Mouse (Mus musculus): Measurements from ENCODE around the gene Anapc16.

- TF ChIP-seq CTCF (IDR thresholded peaks at IDR 0.05; ENCODE audit: extremely low read depth, insufficient read depth, insufficient read length, insufficient replicate concordance) (no peak), POLR2A (IDR thresholded peaks at IDR 0.05; ENCODE audit: low read depth, low read length) (no peak)
Observed at GRCm38 (mm10) chr10:59999057-59999456, 3.9 kb downstream of the Anapc16 start.
